Mouse (Mus musculus) neural tube, postnatal 0 days (tissue): ENCODE data around the gene Gm21366. TPM values are rescaled to one million over a fixed set of nuclear protein-coding genes. Genes with fewer than 3 reads are reported as not detected.

ENCODE experiments used
- polyA plus RNA-seq: library from polyadenylated mRNA; unstranded; fragments of >200 nt; fragmentation: Nextera tagmentation; extraction: Ambion mirVana; gene quantifications from 2 replicates; pipeline ENCODE4 v1.2.1, GENCODE M21; 2015

Gm21366 gene
- not detected in 2 replicates for polyA plus RNA-seq

GRCm38 (mm10) chrY:22861156-22861555 lies at the start of gene Gm21366:
Gene Gm21366, minus strand, starts transcription at chrY:22861256.

